Mouse (Mus musculus) heart, postnatal 0 days (tissue): ENCODE data around the gene Tor1aip2.

Experiments used
- CTCF ChIP-seq: IDR thresholded peaks from 2 replicates; pipeline ENCODE4 v1.5.1; 2016; ENCODE audit warnings: antibody characterized with exemption, control low read depth, low read depth
- EP300 ChIP-seq: IDR thresholded peaks from 2 replicates; pipeline ENCODE4 v1.6.1; 2016; ENCODE audit warnings: antibody characterized with exemption, low read depth

- TF ChIP-seq EP300 (no peak), CTCF (no peak)
These were observed 15.4 kb upstream of the Tor1aip2 start for GRCm38 (mm10) chr1:156019800-156020199.
